Comparison of ENCODE assay signal across 15 mouse cellular contexts in the genomic region with DNA sequence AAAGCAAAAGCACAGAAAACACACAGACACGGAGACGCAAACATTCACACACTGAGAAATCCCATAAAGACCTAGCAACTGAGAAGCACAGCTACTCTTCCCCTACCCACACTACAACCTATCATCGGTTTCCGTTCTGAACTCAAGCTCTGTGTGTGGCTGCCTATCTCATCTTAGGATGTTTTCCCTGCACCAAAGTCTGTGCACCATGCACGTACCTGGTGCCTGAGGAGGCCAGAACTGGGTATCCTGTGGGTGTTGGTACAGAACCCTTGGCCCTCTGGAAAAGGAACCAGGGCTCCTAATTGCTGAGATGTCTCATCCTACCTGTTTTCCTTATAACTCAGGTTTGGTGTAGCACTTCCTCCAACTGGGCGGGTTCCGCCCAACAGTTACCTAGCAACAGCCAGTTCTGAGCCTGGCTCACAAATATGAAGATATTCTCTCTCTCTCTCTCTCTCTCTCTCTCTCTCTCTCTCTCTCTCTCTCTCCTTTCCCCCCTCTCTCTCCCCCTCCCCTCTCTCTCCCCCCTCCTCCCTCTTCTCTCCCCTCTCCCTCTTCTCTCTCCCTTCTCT. TPM values are rescaled to one million over a fixed set of nuclear protein-coding genes. Genes with fewer than 3 reads are reported as not detected.
DNase-seq lines count a peak whose midpoint lies in the region; ATAC-seq lines count a peak whose summit lies in the region.
"Had no signal": no experiment of that assay in that cellular context is flagged by ENCODE, and none has a peak within 500 bp of the region (broad histone marks: within the 10 kb centered on the region; RNA-seq: fewer than 3 reads in every experiment).

No protein-coding gene starts in this region.

- no peak for ATAC-seq in midbrain, embryonic 11.5 days (ENCODE audit: low FRiP score)
- no peak for ATAC-seq in midbrain, embryonic 16.5 days
- no peak for ATAC-seq in neural tube, embryonic 15.5 days (ENCODE audit: low FRiP score)
- ATAC-seq: midbrain, embryonic 15.5 days had no signal

- H3K36me3 ChIP-seq in midbrain, embryonic 11.5 days (ENCODE audit: control insufficient read depth, insufficient read depth, low read length): no peaks in the 10 kb centered on the region
- H3K36me3 ChIP-seq in midbrain, embryonic 16.5 days (ENCODE audit: control insufficient read depth, insufficient read depth, low read length): no peaks in the 10 kb centered on the region
- no peaks in the 10 kb centered on the region for H3K36me3 ChIP-seq in splenic B cell, adult 2 months (ENCODE audit: control insufficient read depth, insufficient read depth, low read length, poor library complexity, severe bottlenecking)
- H3K36me3 ChIP-seq in neural tube, embryonic 15.5 days: no peaks in the 10 kb centered on the region
- H3K36me3 ChIP-seq: liver, embryonic 13.5 days; midbrain, embryonic 15.5 days; neural tube, embryonic 13.5 days had no signal

- no peak overlapping the region for H3K4me2 ChIP-seq in midbrain, embryonic 11.5 days
- H3K4me2 ChIP-seq in midbrain, embryonic 16.5 days (ENCODE audit: low read length): no peak overlapping the region
- H3K4me2 ChIP-seq in neural tube, embryonic 15.5 days: no peak overlapping the region
- H3K4me2 ChIP-seq: liver, embryonic 13.5 days; midbrain, embryonic 15.5 days; neural tube, embryonic 13.5 days had no signal

- H3K9me3 ChIP-seq in midbrain, embryonic 11.5 days (ENCODE audit: control insufficient read depth, low read length): no peaks in the 10 kb centered on the region
- H3K9me3 ChIP-seq in midbrain, embryonic 16.5 days (replicated peaks; ENCODE audit: control insufficient read depth, low read length, poor library complexity, severe bottlenecking): no peaks in the 10 kb centered on the region
- H3K9me3 ChIP-seq in neural tube, embryonic 15.5 days (replicated peaks): no peaks in the 10 kb centered on the region
- H3K9me3 ChIP-seq: liver, embryonic 13.5 days; midbrain, embryonic 15.5 days; neural tube, embryonic 13.5 days had no signal

- no peaks in the 10 kb centered on the region for H3K4me1 ChIP-seq in midbrain, embryonic 11.5 days (ENCODE audit: control insufficient read depth, insufficient read depth, low read length)
- H3K4me1 ChIP-seq in midbrain, embryonic 16.5 days (ENCODE audit: control insufficient read depth, insufficient read depth, low read length): no peaks in the 10 kb centered on the region
- H3K4me1 ChIP-seq in neural tube, embryonic 15.5 days: no peaks in the 10 kb centered on the region
- H3K4me1 ChIP-seq: midbrain, embryonic 15.5 days; neural tube, embryonic 13.5 days had no signal

- no peaks in the 10 kb centered on the region for H3K27me3 ChIP-seq in midbrain, embryonic 11.5 days (ENCODE audit: control insufficient read depth, insufficient read depth, low read length)
- no peaks in the 10 kb centered on the region for H3K27me3 ChIP-seq in midbrain, embryonic 16.5 days (ENCODE audit: control insufficient read depth, insufficient read depth, low read depth, low read length)
- no peaks in the 10 kb centered on the region for H3K27me3 ChIP-seq in splenic B cell, adult 2 months (ENCODE audit: control insufficient read depth, insufficient read depth, low read length, poor library complexity, severe bottlenecking)
- no peaks in the 10 kb centered on the region for H3K27me3 ChIP-seq in neural tube, embryonic 15.5 days (replicated peaks)
- H3K27me3 ChIP-seq: liver, embryonic 13.5 days; midbrain, embryonic 15.5 days; neural tube, embryonic 13.5 days had no signal

- no peak overlapping the region for H3K9ac ChIP-seq in midbrain, embryonic 11.5 days (ENCODE audit: low read length)
- no peak overlapping the region for H3K9ac ChIP-seq in midbrain, embryonic 16.5 days (ENCODE audit: low read depth, low read length)
- H3K9ac ChIP-seq in neural tube, embryonic 15.5 days (replicated peaks): no peak overlapping the region
- H3K9ac ChIP-seq: liver, embryonic 13.5 days; midbrain, embryonic 15.5 days; neural tube, embryonic 13.5 days had no signal

- peak; percentile 51 for DNase-seq in midbrain, embryonic 11.5 days (ENCODE audit: low spot score, missing footprints)
- peak; percentile 77 for DNase-seq in CD4-positive, CD25-positive, alpha-beta regulatory T cell, adult 2 months (ENCODE audit: low read depth, low spot score)
- DNase-seq in T-cell, adult 2 months (ENCODE audit: low spot score): peak; percentile 70
- peak; percentile 36 for DNase-seq in splenic B cell, adult 2 months (ENCODE audit: low read depth, low spot score)
- no peak for DNase-seq in urinary bladder, postnatal 36 days (ENCODE audit: low spot score in 2 of 2)
- DNase-seq: cerebellum, adult 18-20 months; heart, adult 2 months; heart, postnatal 10 days; kidney, postnatal 14 days; liver, embryonic 13.5 days; lung, postnatal 36 days had no signal

- no peak overlapping the region for H3K4me3 ChIP-seq in midbrain, embryonic 11.5 days (ENCODE audit: low read depth, low read length)
- H3K4me3 ChIP-seq in midbrain, embryonic 16.5 days (ENCODE audit: low read depth, low read length): no peak overlapping the region
- no peak overlapping the region for H3K4me3 ChIP-seq in neural tube, embryonic 15.5 days (replicated peaks)
- H3K4me3 ChIP-seq: heart, adult 2 months; liver, embryonic 13.5 days; midbrain, embryonic 15.5 days; neural tube, embryonic 13.5 days had no signal

- 74% methylated on average over 7 of the region's 7 CpGs for WGBS in midbrain, embryonic 11.5 days
- WGBS in midbrain, embryonic 16.5 days: 78% methylated on average over 7 of the region's 7 CpGs
- whole genome bisulfite sequencing in neural tube, embryonic 15.5 days: 83% methylated on average over 7 of the region's 7 CpGs

- no peak overlapping the region for H3K27ac ChIP-seq in midbrain, embryonic 11.5 days (ENCODE audit: low read depth, low read length)
- H3K27ac ChIP-seq in midbrain, embryonic 16.5 days (ENCODE audit: low read length): no peak overlapping the region
- no peak overlapping the region for H3K27ac ChIP-seq in neural tube, embryonic 15.5 days (replicated peaks)
- H3K27ac ChIP-seq: heart, adult 2 months; liver, embryonic 13.5 days; midbrain, embryonic 15.5 days; neural tube, embryonic 13.5 days had no signal

RNA-seq across cellular contexts. Expression of gene Rubcnl, which starts 30.9 kb away (rescaled TPM):
- polyA plus RNA-seq in midbrain, embryonic 11.5 days (2014; fragmentation: Nextera tagmentation; extraction: Ambion mirVana): 0.19 and 0.36 TPM in 2 replicates
- polyA plus RNA-seq in midbrain, embryonic 16.5 days (2015; fragmentation: Nextera tagmentation; extraction: Ambion mirVana): 0.12 and 0.20 TPM in 2 replicates
- polyA plus RNA-seq in neural tube, embryonic 15.5 days (2015; fragmentation: Nextera tagmentation; extraction: Ambion mirVana): 0.10 and 0.69 TPM in 2 replicates

RNA-seq across cellular contexts. Expression of gene Lrch1, which starts 37.2 kb away (rescaled TPM):
- 5.8 and 6.7 TPM in 2 replicates for polyA plus RNA-seq in midbrain, embryonic 11.5 days (2014; fragmentation: Nextera tagmentation; extraction: Ambion mirVana)
- 19.7 and 19.9 TPM in 2 replicates for polyA plus RNA-seq in midbrain, embryonic 16.5 days (2015; fragmentation: Nextera tagmentation; extraction: Ambion mirVana)
- polyA plus RNA-seq in neural tube, embryonic 15.5 days (2015; fragmentation: Nextera tagmentation; extraction: Ambion mirVana): 19.6 and 20.6 TPM in 2 replicates

Comparison
In these comparisons a context has a peak if more than half of its experiments do, and no peak if none do; other contexts are left out.
1. DNase-seq: peak in midbrain, embryonic 11.5 days (single experiment), CD4-positive, CD25-positive, alpha-beta regulatory T cell, adult 2 months (single experiment), T-cell, adult 2 months (single experiment) and splenic B cell, adult 2 months (single experiment); none in urinary bladder, postnatal 36 days (0 of 2).